Mouse (Mus musculus): ENCODE data around the gene Abhd10. TPM values are rescaled to one million over a fixed set of nuclear protein-coding genes. Genes with fewer than 3 reads are reported as not detected.

Abhd10 gene
- polyA plus RNA-seq, 1 experiment from 2014 or later, result 30.7 TPM

DNA sequence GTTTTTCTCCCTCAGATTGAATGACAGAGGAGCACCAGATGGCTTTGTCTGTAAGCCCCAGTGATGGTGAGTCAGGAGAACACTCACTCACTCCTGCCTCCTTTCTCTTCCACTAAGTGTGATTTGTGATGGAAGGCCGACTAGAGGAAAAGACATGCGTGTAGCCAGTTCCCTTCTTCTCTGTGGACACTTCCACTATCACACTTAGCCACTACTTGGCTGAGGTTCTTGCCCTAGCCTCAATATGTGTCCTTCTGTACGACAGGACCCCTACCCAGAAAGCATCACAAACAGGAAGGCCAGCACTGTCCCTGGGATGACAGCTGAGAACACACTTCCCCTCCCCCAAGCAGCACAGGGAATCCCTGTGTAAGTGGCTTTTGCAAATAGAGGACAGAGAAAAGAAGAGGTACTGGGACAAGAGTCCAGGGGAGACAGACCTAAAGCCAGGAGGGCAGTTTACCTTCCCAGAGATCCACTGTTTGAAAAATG lies 20.2 kb downstream of the Abhd10 start:
- H3K4me1 ChIP-seq (replicated peaks; ENCODE audit: control insufficient read depth, insufficient read depth, low read length), result no peaks in the 10 kb centered on the region
- ATAC-seq (replicated peaks; ENCODE audit: low FRiP score) (no peak), DNase-seq (ENCODE audit: low spot score) (no peak)
- no peak overlapping the region for H3K4me3 ChIP-seq (ENCODE audit: low read depth, low read length)
- 68% methylated on average over 3 of the region's 3 CpGs for WGBS
- H3K36me3 ChIP-seq (ENCODE audit: control insufficient read depth, insufficient read depth, low read length), result no peaks in the 10 kb centered on the region
- no peaks in the 10 kb centered on the region for H3K9me3 ChIP-seq (ENCODE audit: control insufficient read depth, low read length)
- H3K27ac ChIP-seq (ENCODE audit: low read depth, low read length), result no peak overlapping the region
- no peak overlapping the region for H3K9ac ChIP-seq (ENCODE audit: low read depth, low read length)
- H3K27me3 ChIP-seq (replicated peaks; ENCODE audit: control insufficient read depth, insufficient read depth, low read length), result peaks cover 6% of the 10 kb centered on the region; the same call in 1 of the 2 replicates
- no peak overlapping the region for H3K4me2 ChIP-seq

DNA sequence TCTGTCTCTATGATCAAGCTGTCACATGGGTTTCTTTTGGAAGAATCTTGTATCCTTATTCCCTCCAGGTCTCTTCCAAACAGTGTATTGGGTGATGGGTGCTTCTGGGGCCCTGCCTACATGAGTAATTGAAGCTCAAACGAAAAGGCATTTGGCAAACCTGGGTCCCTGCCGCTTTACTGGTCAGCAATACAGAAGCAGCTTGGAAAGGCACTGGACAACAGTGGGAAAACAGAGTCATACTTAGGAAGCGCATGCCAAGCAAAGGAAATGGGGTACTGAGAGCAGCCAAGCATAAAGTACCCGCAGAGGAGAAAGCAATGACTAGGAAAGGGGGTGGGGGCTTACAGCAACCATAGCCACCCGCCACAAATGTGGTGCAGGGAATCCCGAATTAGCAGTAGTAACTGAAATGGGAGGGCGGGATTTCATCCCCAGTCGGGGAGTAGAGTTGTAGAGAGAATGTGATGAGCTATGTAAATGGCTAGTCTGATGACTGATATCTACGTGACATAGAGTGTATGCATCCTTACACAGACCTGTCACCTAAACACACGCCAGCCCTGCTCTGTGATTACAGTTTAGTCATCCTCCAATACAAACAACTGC lies 22.6 kb downstream of the Abhd10 start:
- H3K27me3 ChIP-seq (replicated peaks; ENCODE audit: control insufficient read depth, insufficient read depth, low read length), result peaks cover 6% of the 10 kb centered on the region; the same call in 1 of the 2 replicates
- no peak overlapping the region for H3K27ac ChIP-seq (ENCODE audit: low read depth, low read length)
- 80% methylated on average over 10 of the region's 10 CpGs for WGBS
- ATAC-seq (replicated peaks; ENCODE audit: low FRiP score), result no peak
- DNase-seq (ENCODE audit: low spot score), result no peak
- H3K4me3 ChIP-seq (ENCODE audit: low read depth, low read length), result no peak overlapping the region
- no peaks in the 10 kb centered on the region for H3K36me3 ChIP-seq (ENCODE audit: control insufficient read depth, insufficient read depth, low read length)
- H3K4me2 ChIP-seq, result no peak overlapping the region
- no peak overlapping the region for H3K9ac ChIP-seq (ENCODE audit: low read depth, low read length)
- H3K9me3 ChIP-seq (ENCODE audit: control insufficient read depth, low read length), result no peaks in the 10 kb centered on the region
- no peaks in the 10 kb centered on the region for H3K4me1 ChIP-seq (replicated peaks; ENCODE audit: control insufficient read depth, insufficient read depth, low read length)

DNA sequence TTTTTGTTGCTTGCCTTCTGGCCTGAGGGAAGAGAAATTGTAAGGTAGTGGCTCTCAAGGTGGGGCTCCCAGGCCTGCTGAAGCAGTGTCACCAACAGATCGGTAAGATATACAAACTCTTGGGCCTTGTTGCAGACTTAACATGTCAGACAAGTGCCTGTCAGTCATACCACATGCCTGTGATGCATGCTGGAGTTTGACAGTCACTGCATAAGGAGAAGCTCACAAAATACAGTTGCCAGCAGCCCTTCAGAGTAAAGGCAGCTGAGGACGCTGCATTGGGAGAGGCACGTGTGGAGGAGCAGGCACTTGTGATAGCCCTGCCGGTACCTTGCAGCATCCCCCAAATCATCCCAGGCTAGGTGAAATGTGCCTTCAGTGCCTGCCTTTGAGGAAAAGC lies 24.5 kb downstream of the Abhd10 start:
- Histone ChIP-seq H3K4me2 (no peak overlapping the region), H3K9ac (ENCODE audit: low read depth, low read length) (no peak overlapping the region), H3K9me3 (ENCODE audit: control insufficient read depth, low read length) (no peaks in the 10 kb centered on the region), H3K4me3 (ENCODE audit: low read depth, low read length) (no peak overlapping the region), H3K27me3 (replicated peaks; ENCODE audit: control insufficient read depth, insufficient read depth, low read length) (no peaks in the 10 kb centered on the region; the same call in 1 of the 2 replicates), H3K4me1 (replicated peaks; ENCODE audit: control insufficient read depth, insufficient read depth, low read length) (no peaks in the 10 kb centered on the region), H3K27ac (ENCODE audit: low read depth, low read length) (no peak overlapping the region), H3K36me3 (ENCODE audit: control insufficient read depth, insufficient read depth, low read length) (no peaks in the 10 kb centered on the region)
- no peak for DNase-seq (ENCODE audit: low spot score)
- 90% methylated on average over 4 of the region's 4 CpGs for WGBS
- ATAC-seq (replicated peaks; ENCODE audit: low FRiP score), result no peak

DNA sequence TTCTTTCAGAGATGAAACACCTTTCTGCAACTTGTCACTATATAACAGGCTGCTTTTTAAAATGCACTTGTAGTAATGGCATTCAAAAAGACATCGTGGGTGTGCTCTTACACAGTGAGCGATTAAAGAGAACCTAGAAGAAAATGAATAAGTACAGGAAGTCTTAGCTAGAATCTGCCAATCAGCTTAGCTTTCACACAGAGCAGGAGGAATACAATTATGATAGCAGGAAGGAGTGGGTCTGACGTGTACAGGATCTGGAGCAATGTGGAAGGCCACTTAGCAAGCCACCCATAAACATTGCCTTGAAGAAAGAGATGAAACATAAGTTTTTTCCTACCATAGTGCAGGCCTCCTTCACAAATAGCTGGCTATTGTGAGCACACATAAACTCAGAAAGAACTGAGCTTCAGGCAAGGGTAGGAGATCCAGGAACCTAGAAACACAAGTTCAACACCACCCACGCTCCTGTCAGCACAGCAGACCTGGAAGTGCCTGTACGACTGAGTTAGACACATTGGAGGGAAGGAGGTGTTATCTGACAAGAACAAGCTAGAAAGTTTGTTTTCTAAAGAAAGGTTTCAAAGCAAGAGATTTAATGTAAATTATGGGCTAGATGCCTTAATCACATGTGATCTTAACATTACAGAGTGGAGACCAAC lies 28.1 kb downstream of the Abhd10 start:
- Histone ChIP-seq H3K27ac (ENCODE audit: low read depth, low read length) (no peak overlapping the region), H3K4me3 (ENCODE audit: low read depth, low read length) (no peak overlapping the region), H3K4me2 (no peak overlapping the region), H3K9ac (ENCODE audit: low read depth, low read length) (no peak overlapping the region), H3K4me1 (replicated peaks; ENCODE audit: control insufficient read depth, insufficient read depth, low read length) (no peaks in the 10 kb centered on the region), H3K9me3 (ENCODE audit: control insufficient read depth, low read length) (no peaks in the 10 kb centered on the region), H3K36me3 (ENCODE audit: control insufficient read depth, insufficient read depth, low read length) (no peaks in the 10 kb centered on the region), H3K27me3 (replicated peaks; ENCODE audit: control insufficient read depth, insufficient read depth, low read length) (no peaks in the 10 kb centered on the region)
- 78% methylated on average over 5 of the region's 5 CpGs for WGBS
- DNase-seq (ENCODE audit: low spot score) (no peak), ATAC-seq (replicated peaks; ENCODE audit: low FRiP score) (no peak)

DNA sequence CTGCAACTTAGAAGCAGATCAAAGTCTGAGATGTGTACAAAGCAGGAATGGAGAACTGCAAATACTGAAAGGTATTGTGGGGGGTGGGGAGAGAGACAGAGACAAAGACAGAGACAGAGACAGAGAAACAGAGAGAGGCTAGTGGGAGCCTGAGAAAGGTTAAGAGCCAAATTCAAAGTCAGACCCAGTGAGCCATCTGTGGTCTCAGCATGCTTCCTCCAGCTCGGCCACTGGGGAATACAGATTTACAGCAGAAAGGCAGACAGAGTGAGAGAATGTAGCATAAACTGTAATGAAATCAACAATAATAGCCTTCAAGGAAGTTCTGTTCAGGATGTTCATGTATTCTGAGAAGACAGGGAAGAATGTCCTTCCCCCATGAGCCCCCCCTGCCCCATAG lies 28.9 kb downstream of the Abhd10 start:
- H3K27me3 ChIP-seq (replicated peaks; ENCODE audit: control insufficient read depth, insufficient read depth, low read length), result no peaks in the 10 kb centered on the region
- no peaks in the 10 kb centered on the region for H3K9me3 ChIP-seq (ENCODE audit: control insufficient read depth, low read length)
- no peak overlapping the region for H3K27ac ChIP-seq (ENCODE audit: low read depth, low read length)
- no peak overlapping the region for H3K4me2 ChIP-seq
- 54% methylated on average over 1 of the region's 1 CpGs for WGBS
- no peaks in the 10 kb centered on the region for H3K36me3 ChIP-seq (ENCODE audit: control insufficient read depth, insufficient read depth, low read length)
- no peak overlapping the region for H3K4me3 ChIP-seq (ENCODE audit: low read depth, low read length)
- no peaks in the 10 kb centered on the region for H3K4me1 ChIP-seq (replicated peaks; ENCODE audit: control insufficient read depth, insufficient read depth, low read length)
- ATAC-seq (replicated peaks; ENCODE audit: low FRiP score), result no peak
- DNase-seq (ENCODE audit: low spot score), result no peak
- no peak overlapping the region for H3K9ac ChIP-seq (ENCODE audit: low read depth, low read length)

DNA sequence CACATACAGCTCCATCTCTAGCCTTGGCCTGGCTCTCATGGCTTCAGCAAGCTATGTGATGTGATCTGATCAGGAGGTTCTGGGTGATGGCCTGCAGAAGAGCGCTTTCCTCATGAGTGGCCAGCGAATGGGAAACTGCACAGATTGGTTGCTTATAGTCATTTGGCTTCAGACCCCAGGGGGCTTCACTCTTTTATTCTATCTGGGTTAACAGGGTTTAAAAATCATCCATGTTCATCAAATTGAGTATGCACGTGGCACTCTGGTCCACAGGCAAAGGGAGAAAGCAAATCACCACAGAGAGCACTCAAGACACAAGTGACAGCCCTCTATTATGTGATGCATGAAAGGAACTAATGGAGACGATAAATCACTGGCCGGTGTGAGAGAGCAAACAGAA lies 29.5 kb downstream of the Abhd10 start:
- 80% methylated on average over 5 of the region's 5 CpGs for WGBS
- no peak overlapping the region for H3K4me3 ChIP-seq (ENCODE audit: low read depth, low read length)
- H3K27ac ChIP-seq (ENCODE audit: low read depth, low read length), result no peak overlapping the region
- no peaks in the 10 kb centered on the region for H3K27me3 ChIP-seq (replicated peaks; ENCODE audit: control insufficient read depth, insufficient read depth, low read length)
- H3K36me3 ChIP-seq (ENCODE audit: control insufficient read depth, insufficient read depth, low read length), result no peaks in the 10 kb centered on the region
- H3K9ac ChIP-seq (ENCODE audit: low read depth, low read length), result no peak overlapping the region
- H3K4me1 ChIP-seq (replicated peaks; ENCODE audit: control insufficient read depth, insufficient read depth, low read length), result no peaks in the 10 kb centered on the region
- H3K4me2 ChIP-seq, result no peak overlapping the region
- no peak for ATAC-seq (replicated peaks; ENCODE audit: low FRiP score)
- no peaks in the 10 kb centered on the region for H3K9me3 ChIP-seq (ENCODE audit: control insufficient read depth, low read length)
- DNase-seq (ENCODE audit: low spot score), result no peak

DNA sequence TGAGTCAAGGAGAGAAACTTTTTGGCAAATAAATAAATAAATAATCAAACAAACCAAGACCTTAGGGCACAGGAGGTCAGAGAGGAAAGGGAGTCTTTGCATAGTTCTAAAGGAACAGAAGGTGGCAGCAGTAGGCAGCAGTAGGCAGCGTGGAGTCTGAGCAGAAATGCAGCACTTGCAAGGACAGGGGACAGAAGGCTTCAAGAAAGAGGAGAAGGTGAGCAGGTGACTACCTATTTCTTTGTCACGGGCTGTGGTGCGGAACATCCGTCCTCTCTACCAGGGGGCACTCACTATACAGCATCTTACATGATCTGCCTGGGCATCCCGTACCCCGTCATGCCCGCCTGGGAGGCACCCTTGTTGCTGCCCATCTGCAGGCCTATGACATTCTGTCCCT lies 31.5 kb downstream of the Abhd10 start:
- H3K4me2 ChIP-seq, result no peak overlapping the region
- no peak overlapping the region for H3K27ac ChIP-seq (ENCODE audit: low read depth, low read length)
- no peaks in the 10 kb centered on the region for H3K27me3 ChIP-seq (replicated peaks; ENCODE audit: control insufficient read depth, insufficient read depth, low read length)
- H3K4me1 ChIP-seq (replicated peaks; ENCODE audit: control insufficient read depth, insufficient read depth, low read length), result no peaks in the 10 kb centered on the region
- H3K4me3 ChIP-seq (ENCODE audit: low read depth, low read length), result no peak overlapping the region
- 65% methylated on average over 7 of the region's 7 CpGs for WGBS
- H3K9ac ChIP-seq (ENCODE audit: low read depth, low read length), result no peak overlapping the region
- H3K36me3 ChIP-seq (ENCODE audit: control insufficient read depth, insufficient read depth, low read length), result no peaks in the 10 kb centered on the region
- H3K9me3 ChIP-seq (ENCODE audit: control insufficient read depth, low read length), result no peaks in the 10 kb centered on the region
- ATAC-seq (replicated peaks; ENCODE audit: low FRiP score) (no peak), DNase-seq (ENCODE audit: low spot score) (no peak)

DNA sequence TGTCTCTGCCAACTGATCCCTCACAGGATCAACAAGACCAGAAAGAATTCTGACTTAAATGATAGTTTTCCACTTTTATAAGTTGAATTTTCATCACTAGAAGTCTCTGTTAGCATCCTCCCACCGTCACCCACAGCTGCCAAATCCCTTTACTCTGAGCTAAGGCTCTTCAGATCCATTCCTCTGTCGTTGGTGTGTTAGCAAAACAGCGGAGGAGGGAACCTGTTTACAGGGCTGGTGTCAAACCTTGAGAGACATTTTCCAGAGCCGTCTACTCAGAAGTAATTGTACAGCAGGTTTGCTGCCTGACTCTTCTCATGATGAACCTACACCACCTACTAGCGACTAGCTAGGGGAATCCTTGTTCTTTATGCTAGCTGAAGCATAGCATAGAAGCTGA lies 43.5 kb downstream of the Abhd10 start:
- no peak for ATAC-seq (replicated peaks; ENCODE audit: low FRiP score)
- no peak for DNase-seq (ENCODE audit: low spot score)
- H3K4me3 ChIP-seq (ENCODE audit: low read depth, low read length), result no peak overlapping the region
- 64% methylated on average over 5 of the region's 5 CpGs for WGBS
- no peaks in the 10 kb centered on the region for H3K36me3 ChIP-seq (ENCODE audit: control insufficient read depth, insufficient read depth, low read length)
- no peaks in the 10 kb centered on the region for H3K9me3 ChIP-seq (ENCODE audit: control insufficient read depth, low read length)
- no peak overlapping the region for H3K4me2 ChIP-seq
- no peak overlapping the region for H3K9ac ChIP-seq (ENCODE audit: low read depth, low read length)
- no peaks in the 10 kb centered on the region for H3K4me1 ChIP-seq (replicated peaks; ENCODE audit: control insufficient read depth, insufficient read depth, low read length)
- no peak overlapping the region for H3K27ac ChIP-seq (ENCODE audit: low read depth, low read length)
- H3K27me3 ChIP-seq (replicated peaks; ENCODE audit: control insufficient read depth, insufficient read depth, low read length), result no peaks in the 10 kb centered on the region

DNA sequence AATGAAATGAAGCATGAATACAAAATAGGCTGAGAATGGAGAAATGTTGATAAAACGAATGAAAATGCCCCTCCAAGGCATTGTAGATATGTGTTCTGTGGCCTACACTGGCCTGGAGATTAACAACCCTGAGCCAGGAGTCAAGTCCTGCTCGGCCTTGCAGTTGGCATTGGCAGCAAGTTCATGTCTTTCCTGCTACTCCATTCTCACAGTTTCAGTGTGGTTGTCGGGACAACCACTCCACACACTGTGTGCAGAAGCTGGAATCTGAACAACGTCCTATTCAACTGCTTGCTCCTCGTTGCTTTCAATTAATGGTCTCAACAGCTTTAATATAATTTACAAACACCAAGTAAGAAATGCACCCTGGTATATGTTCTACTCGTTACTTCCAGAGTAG lies 44.8 kb downstream of the Abhd10 start:
- Histone ChIP-seq H3K27me3 (replicated peaks; ENCODE audit: control insufficient read depth, insufficient read depth, low read length) (no peaks in the 10 kb centered on the region), H3K9ac (ENCODE audit: low read depth, low read length) (no peak overlapping the region), H3K9me3 (ENCODE audit: control insufficient read depth, low read length) (no peaks in the 10 kb centered on the region), H3K36me3 (ENCODE audit: control insufficient read depth, insufficient read depth, low read length) (no peaks in the 10 kb centered on the region), H3K4me1 (replicated peaks; ENCODE audit: control insufficient read depth, insufficient read depth, low read length) (no peaks in the 10 kb centered on the region), H3K4me3 (ENCODE audit: low read depth, low read length) (no peak overlapping the region), H3K27ac (ENCODE audit: low read depth, low read length) (no peak overlapping the region), H3K4me2 (no peak overlapping the region)
- DNase-seq (ENCODE audit: low spot score) (no peak), ATAC-seq (replicated peaks; ENCODE audit: low FRiP score) (no peak)
- WGBS, result 73% methylated on average over 6 of the region's 6 CpGs

Measured in liver, embryonic 11.5 days (tissue).